Mouse (Mus musculus): ENCODE data around the gene Ube3a. TPM values are rescaled to one million over a fixed set of nuclear protein-coding genes. Genes with fewer than 3 reads are reported as not detected.

The Ube3a gene
- polyA plus RNA-seq, 1 experiment from 2014 or later: 168 TPM

DNA sequence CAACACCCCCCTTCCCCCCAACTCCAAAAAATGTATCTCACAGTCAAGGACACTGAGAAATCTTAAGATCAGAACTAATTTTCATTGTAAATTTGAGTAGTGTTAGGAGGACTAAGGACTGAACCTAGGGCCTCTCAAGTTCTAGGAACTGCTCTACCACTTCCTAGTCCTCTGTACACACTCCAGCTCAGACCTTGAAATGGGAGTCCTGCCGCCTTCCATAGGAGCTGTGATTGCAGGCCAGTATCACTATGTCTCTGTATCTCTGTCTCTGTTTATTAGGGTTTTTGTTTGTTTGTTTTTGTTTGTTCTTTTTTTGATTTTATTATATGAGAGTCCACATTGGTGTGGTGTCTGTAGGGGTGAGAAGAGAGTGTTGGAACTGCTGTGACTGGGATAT is 3.4 kb downstream of the Ube3a start:
- WGBS: 73% methylated on average over 1 of the region's 1 CpGs
- H3K4me2 ChIP-seq (ENCODE audit: low read depth): no peak overlapping the region
- no peak overlapping the region for H3K4me3 ChIP-seq (ENCODE audit: low read depth, low read length)

DNA sequence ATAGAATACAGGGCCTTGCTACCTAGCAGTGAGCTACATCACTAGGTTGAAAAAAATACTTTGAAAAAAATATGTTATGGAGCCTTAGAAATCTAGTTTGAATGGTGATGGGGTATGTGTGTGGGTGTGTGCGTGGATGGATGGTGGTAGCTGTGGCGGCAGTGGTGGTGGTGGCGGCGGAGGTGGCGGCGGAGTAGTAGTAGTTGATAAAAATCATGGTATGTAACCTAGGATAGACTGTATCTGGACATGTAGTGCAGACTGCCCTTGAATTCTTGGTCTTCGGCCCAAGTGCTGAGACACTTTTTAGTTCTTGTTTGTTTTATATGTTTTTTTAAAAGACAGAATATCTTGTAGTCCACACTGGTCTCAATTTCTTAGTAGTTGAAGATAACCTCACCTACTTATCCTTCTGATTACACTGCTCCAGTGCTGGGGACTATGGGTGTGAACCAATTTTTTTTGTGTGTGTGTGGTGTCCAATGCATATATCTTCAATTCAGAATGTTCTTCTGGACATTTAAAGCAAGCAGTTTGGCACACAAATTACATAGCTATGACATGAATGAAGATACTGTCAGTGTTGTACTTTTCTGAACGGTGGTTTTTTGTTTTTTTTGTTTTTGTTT is 6.3 kb downstream of the Ube3a start:
- DNase-seq (ENCODE audit: low spot score) (no peak), ATAC-seq (ENCODE audit: insufficient read depth, low FRiP score, low TSS enrichment) (no peak)
- Histone ChIP-seq H3K4me3 (ENCODE audit: low read depth, low read length) (no peak overlapping the region), H3K27ac (ENCODE audit: low read depth, low read length) (no peak overlapping the region), H3K9me3 (ENCODE audit: control insufficient read depth, low read length) (no peaks in the 10 kb centered on the region), H3K27me3 (ENCODE audit: control insufficient read depth, insufficient read depth, low read length) (no peaks in the 10 kb centered on the region), H3K36me3 (ENCODE audit: control insufficient read depth, insufficient read depth, low read length) (no peaks in the 10 kb centered on the region), H3K4me1 (ENCODE audit: control insufficient read depth, insufficient read depth, low read length) (peaks cover 2% of the 10 kb centered on the region; the same call in 1 of the 2 replicates), H3K4me2 (ENCODE audit: low read depth) (no peak overlapping the region), H3K9ac (ENCODE audit: low read length) (no peak overlapping the region)
- WGBS: 97% methylated on average over 8 of the region's 8 CpGs

More for the DNA sequence above, 3.4 kb downstream of the Ube3a start:
- DNase-seq (ENCODE audit: low spot score): no peak
- Histone ChIP-seq H3K9me3 (ENCODE audit: control insufficient read depth, low read length) (no peaks in the 10 kb centered on the region), H3K27ac (ENCODE audit: low read depth, low read length) (no peak overlapping the region), H3K27me3 (ENCODE audit: control insufficient read depth, insufficient read depth, low read length) (no peaks in the 10 kb centered on the region), H3K4me1 (ENCODE audit: control insufficient read depth, insufficient read depth, low read length) (peaks cover 2% of the 10 kb centered on the region; the same call in 1 of the 2 replicates), H3K36me3 (ENCODE audit: control insufficient read depth, insufficient read depth, low read length) (no peaks in the 10 kb centered on the region), H3K9ac (ENCODE audit: low read length) (no peak overlapping the region)
- no peak for ATAC-seq (ENCODE audit: insufficient read depth, low FRiP score, low TSS enrichment)

DNA sequence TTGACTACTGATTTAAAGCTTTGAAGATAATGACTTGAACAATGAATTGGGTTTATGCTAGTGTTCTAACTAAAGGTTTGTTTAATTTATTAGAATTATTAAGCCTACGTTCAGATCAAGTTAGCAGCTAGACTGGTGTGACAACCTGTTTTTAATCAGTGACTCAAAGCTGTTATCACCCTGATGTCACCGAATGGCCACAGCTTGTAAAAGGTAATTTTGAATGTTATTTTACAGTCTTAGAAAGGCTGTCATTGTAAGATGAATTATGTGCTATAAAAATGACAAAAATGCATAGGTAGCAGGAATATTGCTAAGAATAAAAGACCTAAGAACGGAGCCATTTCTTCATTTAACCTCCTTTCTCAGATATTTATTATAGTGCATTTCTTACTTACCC is 14.7 kb downstream of the Ube3a start:
- H3K36me3 ChIP-seq (ENCODE audit: control insufficient read depth, insufficient read depth, low read length): no peaks in the 10 kb centered on the region; the same call in 1 of the 2 replicates
- H3K9ac ChIP-seq (ENCODE audit: low read length): no peak overlapping the region
- DNase-seq (ENCODE audit: low spot score) (no peak), ATAC-seq (ENCODE audit: insufficient read depth, low FRiP score, low TSS enrichment) (no peak)
- 79% methylated on average over 3 of the region's 3 CpGs for WGBS
- H3K9me3 ChIP-seq (ENCODE audit: control insufficient read depth, low read length): no peaks in the 10 kb centered on the region
- no peaks in the 10 kb centered on the region for H3K27me3 ChIP-seq (ENCODE audit: control insufficient read depth, insufficient read depth, low read length)
- H3K27ac ChIP-seq (ENCODE audit: low read depth, low read length): no peak overlapping the region
- H3K4me3 ChIP-seq (ENCODE audit: low read depth, low read length): no peak overlapping the region
- no peak overlapping the region for H3K4me2 ChIP-seq (ENCODE audit: low read depth)
- H3K4me1 ChIP-seq (ENCODE audit: control insufficient read depth, insufficient read depth, low read length): no peaks in the 10 kb centered on the region

DNA sequence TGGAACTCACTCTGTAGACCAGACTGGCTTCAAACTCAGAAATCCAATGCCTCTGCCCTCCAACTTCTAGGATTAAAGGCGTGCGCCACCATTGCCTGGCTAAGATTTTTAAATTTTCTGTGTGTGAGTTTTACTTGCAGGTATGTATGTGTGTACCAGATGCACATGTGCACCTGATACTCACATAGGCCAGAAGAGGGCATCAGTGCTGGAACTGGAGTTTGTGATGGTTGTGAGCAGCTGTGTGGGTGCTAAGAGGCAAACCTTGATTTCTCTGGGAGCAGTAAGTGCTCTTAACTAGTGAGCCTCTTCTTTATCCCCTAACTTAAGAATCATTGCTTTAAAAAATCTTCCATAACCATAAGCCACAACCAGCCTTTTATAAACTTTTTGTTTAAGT is 17.0 kb downstream of the Ube3a start:
- Histone ChIP-seq H3K27me3 (ENCODE audit: control insufficient read depth, insufficient read depth, low read length) (no peaks in the 10 kb centered on the region), H3K9me3 (ENCODE audit: control insufficient read depth, low read length) (no peaks in the 10 kb centered on the region), H3K4me2 (ENCODE audit: low read depth) (no peak overlapping the region), H3K9ac (ENCODE audit: low read length) (no peak overlapping the region), H3K4me1 (ENCODE audit: control insufficient read depth, insufficient read depth, low read length) (no peaks in the 10 kb centered on the region), H3K36me3 (ENCODE audit: control insufficient read depth, insufficient read depth, low read length) (no peaks in the 10 kb centered on the region; the same call in 1 of the 2 replicates), H3K4me3 (ENCODE audit: low read depth, low read length) (no peak overlapping the region), H3K27ac (ENCODE audit: low read depth, low read length) (no peak overlapping the region)
- ATAC-seq (ENCODE audit: insufficient read depth, low FRiP score, low TSS enrichment) (no peak), DNase-seq (ENCODE audit: low spot score) (no peak)
- WGBS: 98% methylated on average over 2 of the region's 2 CpGs

DNA sequence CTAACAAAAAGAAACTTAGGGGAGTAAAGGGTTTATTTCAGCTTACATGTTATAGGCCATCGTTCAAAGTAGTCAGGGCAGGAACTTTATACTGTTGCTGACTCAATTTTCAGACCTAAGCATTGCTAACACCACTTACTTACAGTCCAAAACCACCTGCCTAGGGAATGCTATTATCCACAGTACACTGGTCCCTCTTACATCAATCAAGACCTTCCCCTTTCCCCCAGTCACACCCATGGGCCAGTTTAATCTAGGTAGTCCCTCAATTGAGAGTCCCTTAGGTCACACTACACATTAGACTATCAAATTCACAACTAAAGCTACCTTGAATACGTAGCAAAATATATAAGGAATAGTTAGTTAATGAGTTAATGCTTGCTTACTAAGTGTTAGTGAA is 24.8 kb downstream of the Ube3a start:
- H3K27me3 ChIP-seq (ENCODE audit: control insufficient read depth, insufficient read depth, low read length): no peaks in the 10 kb centered on the region
- H3K4me1 ChIP-seq (ENCODE audit: control insufficient read depth, insufficient read depth, low read length): no peaks in the 10 kb centered on the region
- no peak for DNase-seq (ENCODE audit: low spot score)
- H3K27ac ChIP-seq (ENCODE audit: low read depth, low read length): no peak overlapping the region
- H3K4me3 ChIP-seq (ENCODE audit: low read depth, low read length): no peak overlapping the region
- WGBS: 97% methylated on average over 2 of the region's 2 CpGs
- H3K9me3 ChIP-seq (ENCODE audit: control insufficient read depth, low read length): peaks cover 4% of the 10 kb centered on the region; the same call in 1 of the 2 replicates
- H3K36me3 ChIP-seq (ENCODE audit: control insufficient read depth, insufficient read depth, low read length): peaks cover 5% of the 10 kb centered on the region
- ATAC-seq (ENCODE audit: insufficient read depth, low FRiP score, low TSS enrichment): no peak
- no peak overlapping the region for H3K4me2 ChIP-seq (ENCODE audit: low read depth)
- no peak overlapping the region for H3K9ac ChIP-seq (ENCODE audit: low read length)

DNA sequence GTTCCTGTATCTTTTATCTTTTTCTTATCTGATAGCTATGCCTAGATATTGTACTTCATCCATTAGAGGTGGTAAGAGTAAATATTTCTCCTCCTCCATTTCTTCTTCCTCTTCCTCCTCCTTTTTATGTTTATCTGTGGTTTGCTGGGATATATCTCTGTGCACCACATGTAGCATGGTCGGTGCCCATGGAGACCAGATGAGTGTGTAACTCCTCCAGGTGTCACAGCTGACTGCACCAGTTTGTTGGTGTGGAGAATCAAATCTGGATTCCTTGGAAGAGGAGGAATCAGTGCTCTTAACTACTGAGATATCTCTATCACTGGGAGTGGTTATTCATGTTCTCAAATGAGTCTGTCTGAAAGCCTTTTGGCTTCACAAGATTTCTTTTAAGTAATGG is 37.0 kb downstream of the Ube3a start:
- Histone ChIP-seq H3K9ac (ENCODE audit: low read length) (no peak overlapping the region), H3K4me2 (ENCODE audit: low read depth) (no peak overlapping the region), H3K4me1 (ENCODE audit: control insufficient read depth, insufficient read depth, low read length) (no peaks in the 10 kb centered on the region), H3K36me3 (ENCODE audit: control insufficient read depth, insufficient read depth, low read length) (no peaks in the 10 kb centered on the region), H3K27ac (ENCODE audit: low read depth, low read length) (no peak overlapping the region), H3K27me3 (ENCODE audit: control insufficient read depth, insufficient read depth, low read length) (no peaks in the 10 kb centered on the region), H3K4me3 (ENCODE audit: low read depth, low read length) (no peak overlapping the region), H3K9me3 (ENCODE audit: control insufficient read depth, low read length) (no peaks in the 10 kb centered on the region)
- DNase-seq (ENCODE audit: low spot score) (no peak), ATAC-seq (ENCODE audit: insufficient read depth, low FRiP score, low TSS enrichment) (no peak)
- 94% methylated on average over 1 of the region's 1 CpGs for WGBS

DNA sequence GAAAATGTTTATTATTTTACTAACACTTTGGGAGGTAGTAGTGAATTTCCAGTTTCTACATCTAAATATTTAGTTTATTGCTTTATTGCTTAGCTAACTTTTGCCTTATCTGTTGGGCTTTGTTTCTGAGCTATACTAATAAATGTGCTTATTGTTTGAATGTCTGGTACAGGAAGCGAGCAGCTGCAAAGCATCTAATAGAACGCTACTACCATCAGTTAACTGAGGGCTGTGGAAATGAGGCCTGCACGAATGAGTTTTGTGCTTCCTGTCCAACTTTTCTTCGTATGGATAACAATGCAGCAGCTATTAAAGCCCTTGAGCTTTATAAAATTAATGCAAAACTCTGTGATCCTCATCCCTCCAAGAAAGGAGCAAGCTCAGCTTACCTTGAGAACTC is 43.2 kb downstream of the Ube3a start:
- no peak overlapping the region for H3K4me2 ChIP-seq (ENCODE audit: low read depth)
- no peaks in the 10 kb centered on the region for H3K9me3 ChIP-seq (ENCODE audit: control insufficient read depth, low read length)
- no peaks in the 10 kb centered on the region for H3K36me3 ChIP-seq (ENCODE audit: control insufficient read depth, insufficient read depth, low read length)
- H3K4me1 ChIP-seq (ENCODE audit: control insufficient read depth, insufficient read depth, low read length): no peaks in the 10 kb centered on the region
- H3K4me3 ChIP-seq (ENCODE audit: low read depth, low read length): no peak overlapping the region
- WGBS: 84% methylated on average over 4 of the region's 4 CpGs
- H3K27ac ChIP-seq (ENCODE audit: low read depth, low read length): no peak overlapping the region
- no peak for ATAC-seq (ENCODE audit: insufficient read depth, low FRiP score, low TSS enrichment)
- no peaks in the 10 kb centered on the region for H3K27me3 ChIP-seq (ENCODE audit: control insufficient read depth, insufficient read depth, low read length)
- no peak overlapping the region for H3K9ac ChIP-seq (ENCODE audit: low read length)
- no peak for DNase-seq (ENCODE audit: low spot score)

DNA sequence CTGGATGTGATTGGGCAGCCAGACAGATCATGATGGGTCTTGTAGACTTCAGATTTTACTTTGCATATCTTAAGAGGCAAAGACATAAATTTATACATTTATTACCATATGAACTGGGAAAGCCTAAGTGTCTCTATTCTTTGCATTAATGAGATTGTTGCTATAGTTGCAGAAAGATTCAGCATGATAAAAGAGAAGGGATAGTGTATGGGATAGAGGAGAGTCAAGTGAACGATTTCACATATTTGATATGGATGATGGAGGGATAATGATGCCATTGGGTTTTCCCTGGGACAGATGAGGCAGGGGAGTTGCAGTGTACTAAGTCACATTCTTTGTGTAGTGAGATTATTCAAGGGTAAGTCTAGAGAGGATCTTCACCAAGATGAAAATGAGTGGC is 84.0 kb downstream of the Ube3a start:
- ATAC-seq (ENCODE audit: insufficient read depth, low FRiP score, low TSS enrichment) (no peak), DNase-seq (ENCODE audit: low spot score) (no peak)
- WGBS: 94% methylated on average over 1 of the region's 1 CpGs

DNA sequence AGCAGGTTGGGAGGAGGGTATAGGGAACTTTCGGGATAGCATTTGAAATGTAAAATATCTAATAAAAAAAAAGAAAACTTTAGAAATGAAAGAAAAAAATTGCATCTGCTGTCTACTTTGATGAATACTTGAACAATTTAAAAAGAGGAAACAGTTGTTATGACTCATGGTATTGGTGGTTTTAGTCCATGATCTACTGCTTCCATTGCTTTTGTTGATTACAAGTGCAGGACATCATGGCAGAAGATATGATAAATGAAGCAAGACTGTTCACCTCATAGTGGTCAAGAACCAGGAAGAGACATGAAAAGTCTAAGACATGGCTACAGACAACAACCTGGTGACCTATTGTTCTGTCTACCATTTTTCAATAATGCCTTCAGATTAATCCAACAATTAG is 94.2 kb downstream of the Ube3a start:
- H3K27me3 ChIP-seq (ENCODE audit: control insufficient read depth, insufficient read depth, low read length): no peaks in the 10 kb centered on the region
- DNase-seq (ENCODE audit: low spot score): no peak
- no peaks in the 10 kb centered on the region for H3K9me3 ChIP-seq (ENCODE audit: control insufficient read depth, low read length)
- H3K36me3 ChIP-seq (ENCODE audit: control insufficient read depth, insufficient read depth, low read length): no peaks in the 10 kb centered on the region
- no peak overlapping the region for H3K27ac ChIP-seq (ENCODE audit: low read depth, low read length)
- no peaks in the 10 kb centered on the region for H3K4me1 ChIP-seq (ENCODE audit: control insufficient read depth, insufficient read depth, low read length)
- H3K4me2 ChIP-seq (ENCODE audit: low read depth): no peak overlapping the region
- no peak overlapping the region for H3K4me3 ChIP-seq (ENCODE audit: low read depth, low read length)
- no peak overlapping the region for H3K9ac ChIP-seq (ENCODE audit: low read length)
- 100% methylated on average over 1 of the region's 1 CpGs for WGBS
- no peak for ATAC-seq (ENCODE audit: insufficient read depth, low FRiP score, low TSS enrichment)

More for the DNA sequence above, 84.0 kb downstream of the Ube3a start:
- Histone ChIP-seq H3K4me3 (ENCODE audit: low read depth, low read length) (no peak overlapping the region), H3K27me3 (ENCODE audit: control insufficient read depth, insufficient read depth, low read length) (no peaks in the 10 kb centered on the region), H3K27ac (ENCODE audit: low read depth, low read length) (no peak overlapping the region), H3K9ac (ENCODE audit: low read length) (no peak overlapping the region), H3K4me2 (ENCODE audit: low read depth) (no peak overlapping the region), H3K9me3 (ENCODE audit: control insufficient read depth, low read length) (no peaks in the 10 kb centered on the region), H3K36me3 (ENCODE audit: control insufficient read depth, insufficient read depth, low read length) (no peaks in the 10 kb centered on the region), H3K4me1 (ENCODE audit: control insufficient read depth, insufficient read depth, low read length) (no peaks in the 10 kb centered on the region)

Measured in neural tube, embryonic 11.5 days (tissue).